Mouse (Mus musculus): ENCODE measurements at regions not wholly inside any gene's neighbourhood (a gene's known extent, or its start where the extent isn't known, plus 50 kb on each side); places are given as distances from the start of the nearest gene placed in this dataset.

DNA sequence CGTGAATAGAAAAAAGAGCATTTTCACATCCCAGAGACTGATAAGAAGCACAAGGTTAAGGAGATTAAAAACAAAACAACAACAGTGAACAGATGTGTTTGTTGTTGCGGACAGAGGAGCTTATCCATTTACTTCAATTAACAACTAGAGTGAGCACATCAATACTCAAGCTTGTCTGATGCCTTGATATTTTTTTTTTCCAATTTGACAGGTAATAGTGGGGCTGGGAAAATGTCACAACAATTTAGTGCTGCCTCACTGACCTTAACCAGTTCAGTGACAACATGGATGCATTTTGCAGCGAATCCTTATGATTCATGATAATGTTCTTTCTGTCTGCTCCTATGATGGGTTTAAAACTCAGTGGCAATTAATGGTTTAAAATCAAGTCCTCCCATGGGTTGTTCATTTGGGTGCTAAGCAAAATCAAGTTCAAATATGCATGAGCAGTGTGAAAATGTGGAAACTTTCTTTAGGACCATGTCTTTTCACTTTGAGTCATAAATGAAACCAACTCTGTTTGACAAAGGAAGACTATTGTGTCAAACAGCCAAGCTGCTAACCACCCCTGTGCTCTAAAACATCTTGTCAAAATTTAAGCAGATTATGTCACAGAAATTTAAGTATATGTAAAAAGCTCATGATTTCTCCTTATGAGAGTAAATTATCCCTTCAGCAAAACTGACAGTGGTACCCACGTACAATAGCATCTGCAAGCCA is 641.0 kb downstream of the Car8 start:
- peak; percentile 29 for ATAC-seq

DNA sequence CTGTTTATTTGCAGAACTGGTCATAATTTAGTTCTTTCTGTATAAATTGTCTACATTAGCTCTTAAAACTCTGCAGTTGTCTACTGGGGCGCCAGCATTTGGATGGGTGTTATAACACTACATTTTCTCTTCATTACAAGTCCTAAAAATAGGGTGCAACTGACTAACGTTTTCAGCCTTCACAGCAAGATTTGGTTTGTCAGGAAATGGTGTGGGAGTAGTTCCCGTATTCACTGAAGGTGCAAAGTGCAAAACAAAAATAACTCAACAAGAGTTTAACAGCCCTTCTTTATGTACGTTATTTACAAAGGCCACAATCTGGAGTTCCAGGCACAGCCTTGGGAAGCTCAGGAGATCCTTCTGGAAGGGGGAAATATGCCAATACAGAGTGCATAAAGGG is 642.7 kb downstream of the Car8 start:
- ATAC-seq: no peak

DNA sequence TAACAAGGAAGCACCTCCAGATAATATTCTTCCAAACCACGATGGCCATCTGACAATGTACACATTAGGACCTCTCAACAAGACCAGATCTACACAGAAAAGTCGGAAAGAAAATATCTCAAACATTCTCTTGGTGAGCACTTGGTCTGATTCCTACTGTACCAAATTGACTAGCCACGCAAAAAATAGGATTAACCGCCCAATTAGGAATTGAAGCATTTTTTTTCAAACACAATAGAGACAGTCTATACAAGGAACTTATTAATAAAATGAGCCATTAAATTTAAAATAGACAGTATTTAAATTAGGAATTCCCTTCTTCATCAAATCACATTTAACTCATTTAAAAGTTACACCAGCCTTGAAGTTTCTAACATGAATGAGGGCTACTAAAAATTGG is 655.0 kb downstream of the Car8 start:
- no peak for ATAC-seq

DNA sequence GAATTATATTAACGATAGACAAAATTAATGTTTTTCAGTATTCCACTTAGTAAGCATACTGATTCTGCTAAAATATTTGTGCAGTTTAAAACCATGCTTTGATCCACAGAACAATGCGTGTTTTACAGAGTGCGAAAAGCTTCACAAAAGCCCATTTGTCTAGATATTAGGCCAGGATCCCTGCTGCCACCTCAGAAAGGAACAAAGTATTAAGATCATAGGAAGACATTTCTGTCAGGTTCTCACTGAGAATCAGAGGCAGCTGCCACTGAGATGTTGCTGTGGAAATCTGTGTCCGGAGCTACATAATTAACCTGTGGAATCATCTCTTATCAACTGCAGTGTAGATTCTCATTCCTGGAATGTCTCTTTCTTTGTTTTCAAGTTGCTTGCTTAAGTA is 656.9 kb downstream of the Car8 start:
- no peak for ATAC-seq

DNA sequence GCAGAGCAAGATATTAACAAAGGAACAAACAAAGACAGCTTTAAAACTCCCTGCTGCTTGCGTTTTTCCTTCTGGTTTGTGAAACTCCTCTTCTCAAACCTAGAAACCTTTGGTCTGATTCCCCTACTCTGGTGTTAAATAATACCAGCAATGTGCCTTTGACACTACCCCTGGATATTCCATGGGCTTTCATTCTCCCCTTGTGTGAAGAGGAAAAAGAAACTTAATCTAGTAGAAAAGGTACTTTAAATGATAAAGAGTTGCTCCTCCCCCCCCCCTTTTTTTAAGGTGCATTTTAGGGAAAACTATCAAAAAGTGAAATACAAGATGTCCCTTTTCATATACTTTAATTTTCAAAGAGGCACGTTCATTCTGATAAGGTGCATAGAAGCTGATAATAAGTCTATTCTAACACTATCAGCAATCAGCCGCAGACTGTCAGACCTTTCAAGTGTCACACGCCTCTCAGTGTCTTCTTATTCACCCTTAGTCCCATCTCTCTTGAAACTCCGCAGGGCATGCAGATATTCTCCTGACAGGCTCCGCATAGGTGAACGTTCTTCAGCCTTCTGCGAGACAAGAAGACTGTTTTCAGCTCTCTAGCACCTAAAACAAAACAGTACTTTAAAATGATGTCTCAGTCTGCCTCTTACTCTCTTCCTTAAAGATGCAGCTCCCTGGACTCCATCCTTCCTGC is 657.5 kb downstream of the Car8 start:
- no peak for ATAC-seq

DNA sequence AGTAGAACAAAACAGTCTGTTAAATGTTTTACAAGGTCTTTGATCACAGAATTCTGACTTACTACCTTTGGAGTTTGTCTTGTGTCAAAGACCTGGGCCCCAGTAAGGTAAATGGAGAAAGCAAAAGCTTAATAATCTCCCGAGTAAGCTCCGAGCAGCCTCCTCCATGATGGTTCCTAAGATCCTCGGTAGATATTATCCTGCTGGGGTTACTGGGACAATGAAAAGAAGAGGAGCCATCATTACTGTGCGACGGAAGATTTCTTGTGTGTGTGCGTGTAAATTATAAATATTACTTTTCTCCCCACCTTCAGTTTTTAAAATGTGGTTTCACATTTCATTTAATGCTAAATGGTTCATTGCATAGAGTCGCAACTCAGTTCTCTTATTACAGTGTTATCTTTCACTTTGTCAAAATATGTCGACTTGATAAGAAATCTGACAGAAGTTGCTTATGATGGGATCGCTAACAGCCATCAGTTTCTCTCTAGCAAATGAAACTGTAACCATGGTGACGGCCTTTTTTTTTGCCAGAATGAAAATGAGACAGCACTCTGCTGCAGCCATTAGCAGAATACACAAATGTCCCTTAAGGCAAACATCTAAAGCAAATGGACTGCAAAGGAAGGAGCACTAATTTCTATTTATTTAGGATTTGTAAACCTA is 658.2 kb downstream of the Car8 start:
- peak; percentile 80 for ATAC-seq

DNA sequence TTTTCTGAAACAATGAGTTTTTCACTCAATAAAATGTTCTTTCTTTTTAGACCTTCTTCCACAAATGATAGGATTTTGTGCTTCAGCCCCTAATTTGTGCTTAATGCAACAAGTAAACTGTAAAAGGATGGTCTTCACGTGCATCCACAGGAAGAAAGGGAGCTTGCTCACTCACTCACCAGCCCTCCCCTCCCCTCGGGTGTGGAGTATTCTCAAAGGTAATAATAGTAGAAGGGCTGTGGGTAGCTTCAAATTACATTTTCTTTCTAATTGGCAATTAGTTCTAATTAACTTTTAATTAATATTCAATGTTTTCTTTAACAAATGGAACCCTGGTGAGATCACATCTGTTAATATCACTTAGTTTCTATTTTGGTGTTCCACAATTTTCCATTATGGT is 664.8 kb downstream of the Car8 start:
- ATAC-seq: no peak

DNA sequence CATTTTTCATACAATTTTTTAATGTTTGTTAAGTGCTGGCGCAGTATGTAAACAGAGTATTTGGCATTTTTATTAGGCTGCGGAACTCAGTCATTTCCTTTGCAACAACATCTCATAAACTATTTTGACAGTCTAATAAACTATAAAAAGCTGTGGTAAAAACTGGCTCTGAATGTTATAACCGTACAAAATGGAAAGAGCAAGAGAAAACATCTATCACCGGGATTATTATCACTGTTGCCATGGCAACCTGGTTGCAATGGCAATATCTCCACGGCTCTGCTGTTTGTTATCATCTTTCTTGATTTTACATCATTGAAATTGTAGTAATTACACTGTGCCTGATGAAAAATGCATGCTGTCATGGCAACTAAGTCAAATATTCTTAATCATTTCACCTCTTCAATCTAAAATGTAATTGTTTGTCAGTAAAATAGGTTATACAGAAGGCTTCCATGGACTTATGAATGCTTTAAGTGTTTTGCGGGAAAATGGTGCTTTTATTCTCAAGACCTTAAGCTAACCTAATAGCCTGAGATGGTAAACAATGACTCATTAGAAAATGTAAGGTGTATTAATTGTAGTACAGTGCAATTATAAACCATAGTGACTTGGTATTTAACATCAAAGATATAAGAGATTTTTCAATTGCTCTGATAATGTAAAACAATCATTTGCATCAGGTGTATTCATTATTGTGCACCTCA is 671.0 kb downstream of the Car8 start:
- ATAC-seq: no peak

DNA sequence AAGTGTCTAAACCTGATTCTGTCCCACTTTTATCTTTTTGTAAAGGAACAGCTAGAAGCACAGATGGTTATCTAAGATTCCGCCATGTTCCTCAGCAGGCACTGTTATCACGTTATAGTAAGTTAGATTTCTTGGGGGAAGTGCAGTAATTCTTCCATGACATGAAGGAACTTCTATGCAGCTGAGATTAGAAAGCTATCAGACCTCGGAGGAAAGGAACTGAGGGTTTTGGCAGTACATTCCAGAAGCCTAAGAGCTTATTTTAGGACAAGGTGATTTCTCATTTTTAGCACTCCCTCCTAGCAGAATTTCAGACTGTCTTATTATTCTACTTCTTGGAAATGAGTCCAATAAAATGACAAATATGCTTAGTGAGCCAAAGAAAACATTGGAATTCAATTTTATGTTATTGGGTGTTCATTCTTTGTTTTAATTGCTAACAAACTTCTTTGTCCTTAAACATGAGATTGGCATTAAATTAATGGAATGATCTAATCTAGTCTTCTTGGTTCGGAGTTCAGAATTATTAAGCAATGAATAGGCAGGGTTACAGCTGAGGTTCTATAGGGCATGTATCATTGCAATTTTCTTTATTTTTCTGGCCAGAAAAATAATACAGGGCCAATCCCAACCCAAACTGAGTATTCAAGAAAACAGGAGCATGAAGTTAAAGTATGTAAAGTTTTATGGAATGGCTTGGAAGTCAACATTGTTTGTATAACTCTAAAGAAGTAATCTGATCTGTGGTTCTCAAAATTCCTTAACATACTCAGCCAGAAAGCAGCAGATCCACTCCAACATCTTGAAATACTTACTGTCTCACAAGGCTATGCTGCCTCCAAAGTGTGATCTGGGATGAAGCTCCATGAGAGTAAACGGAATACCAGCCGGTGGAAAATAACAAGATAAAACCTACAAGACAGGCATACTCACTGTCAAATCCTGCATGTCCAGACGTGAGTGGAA is 678.7 kb downstream of the Car8 start:
- no peak for ATAC-seq

DNA sequence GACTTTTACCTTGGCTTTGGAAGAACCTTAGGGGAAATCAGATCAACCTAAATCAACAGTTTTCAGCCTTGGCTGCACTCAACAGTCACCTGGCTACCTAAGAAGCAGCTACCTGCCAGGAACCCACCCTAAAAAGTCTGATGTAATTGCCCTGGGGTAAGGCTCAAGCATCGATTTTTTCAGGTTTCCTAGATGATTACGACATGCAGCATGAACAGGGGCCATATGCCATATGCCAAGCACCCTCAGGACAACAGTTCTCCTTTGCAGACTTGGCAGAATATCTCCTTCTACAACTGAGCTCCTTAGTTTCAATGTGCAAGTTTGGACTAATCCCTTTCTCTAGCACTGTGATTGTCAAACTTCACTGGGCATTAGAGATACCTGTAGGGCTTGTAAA is 680.1 kb downstream of the Car8 start:
- no peak for ATAC-seq

DNA sequence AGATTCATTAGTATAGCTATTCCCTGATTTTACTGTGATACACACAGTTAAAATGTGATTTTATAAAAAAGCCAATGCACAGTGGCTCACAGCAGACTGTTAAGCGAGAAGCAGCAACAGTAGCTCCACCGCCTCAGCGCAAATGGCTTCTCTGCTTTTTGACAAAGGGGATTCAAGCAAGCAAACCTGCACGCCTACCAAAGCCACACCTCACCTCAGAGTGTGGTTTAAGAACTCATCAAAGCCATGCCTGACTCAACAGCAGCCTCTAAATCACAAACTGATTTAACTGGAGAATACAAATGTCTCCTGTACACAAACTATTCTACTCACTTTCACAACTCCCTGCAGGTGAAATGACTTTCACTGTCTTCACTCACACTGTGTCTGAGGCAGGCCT is 704.5 kb downstream of the Car8 start:
- no peak for ATAC-seq

DNA sequence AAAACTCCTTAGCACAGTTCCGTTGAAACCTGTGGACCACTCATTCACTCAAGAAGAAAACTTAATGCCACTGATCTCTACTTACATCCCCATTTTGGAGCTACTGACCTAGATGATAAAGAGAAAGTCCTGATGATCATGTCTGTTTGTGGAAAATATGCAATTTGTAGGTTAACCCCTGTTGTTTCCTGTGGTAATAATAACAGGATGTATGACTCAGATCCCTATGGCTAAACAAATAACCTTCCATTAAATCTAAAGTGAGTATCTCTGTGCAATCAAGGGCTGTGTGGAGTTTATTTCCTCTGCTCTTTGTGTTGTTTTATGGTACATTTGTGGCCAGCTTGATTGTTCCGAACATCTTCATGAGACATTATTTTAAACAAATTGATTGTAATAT is 711.1 kb downstream of the Car8 start:
- ATAC-seq: peak; percentile 23

DNA sequence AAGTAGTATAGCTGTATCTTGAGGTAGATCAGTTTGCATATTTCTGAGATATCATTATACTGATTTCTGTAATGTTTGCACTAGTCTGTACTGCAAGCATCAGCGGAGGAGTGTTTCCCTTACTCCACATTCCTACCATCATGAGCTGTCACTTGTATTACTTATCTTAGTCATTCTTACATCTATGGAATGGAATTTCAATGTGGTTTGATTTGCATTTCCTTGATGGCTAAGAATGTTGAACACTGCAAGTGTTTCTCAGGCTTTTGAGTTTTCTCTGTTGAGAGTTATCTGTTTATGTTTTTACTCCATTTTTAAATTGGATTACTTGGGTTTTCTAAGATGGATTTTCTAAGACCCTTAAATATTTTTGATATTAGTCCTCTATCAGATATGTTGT is 725.8 kb downstream of the Car8 start:
- no peak for ATAC-seq

DNA sequence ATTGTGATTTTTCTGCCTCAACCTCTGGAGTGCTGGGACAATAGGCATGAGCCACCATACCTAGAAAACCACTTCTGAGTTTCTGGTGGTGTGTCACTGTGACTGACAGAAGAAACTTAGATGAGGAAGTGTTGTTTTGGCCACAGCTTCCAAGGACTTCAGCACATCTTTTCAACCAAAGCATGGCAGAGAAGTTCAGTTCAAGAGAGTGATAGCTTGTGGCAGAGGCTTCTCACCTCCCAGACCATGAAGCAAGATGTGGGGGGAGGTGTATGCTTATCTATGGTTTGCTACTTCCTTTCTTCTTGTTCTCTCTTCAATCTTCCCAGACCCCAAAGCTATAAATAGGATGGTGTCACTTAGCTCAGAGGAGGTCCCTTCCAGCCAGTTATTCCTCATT is 753.3 kb downstream of the Car8 start:
- ATAC-seq: no peak

DNA sequence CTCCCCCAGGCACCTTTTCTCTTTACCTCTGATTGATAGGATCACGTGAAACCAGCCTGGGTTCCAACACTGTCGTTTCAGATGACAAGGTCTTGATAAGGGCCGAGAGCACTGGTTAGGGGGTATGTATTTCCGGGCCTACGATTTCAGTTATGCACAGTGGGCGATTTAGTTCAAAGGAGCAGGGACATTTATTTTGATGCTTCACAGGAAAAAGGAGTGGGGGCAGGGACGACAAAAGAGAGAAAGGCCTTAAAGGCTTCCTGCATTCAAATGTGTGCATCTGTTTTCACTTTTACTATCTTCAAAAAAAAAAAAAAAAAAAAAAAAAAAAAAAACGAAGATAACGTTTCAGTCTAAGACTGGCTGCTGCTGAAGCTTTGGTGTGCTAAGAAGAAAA is 783.7 kb downstream of the Car8 start:
- peak; percentile 86 for ATAC-seq

DNA sequence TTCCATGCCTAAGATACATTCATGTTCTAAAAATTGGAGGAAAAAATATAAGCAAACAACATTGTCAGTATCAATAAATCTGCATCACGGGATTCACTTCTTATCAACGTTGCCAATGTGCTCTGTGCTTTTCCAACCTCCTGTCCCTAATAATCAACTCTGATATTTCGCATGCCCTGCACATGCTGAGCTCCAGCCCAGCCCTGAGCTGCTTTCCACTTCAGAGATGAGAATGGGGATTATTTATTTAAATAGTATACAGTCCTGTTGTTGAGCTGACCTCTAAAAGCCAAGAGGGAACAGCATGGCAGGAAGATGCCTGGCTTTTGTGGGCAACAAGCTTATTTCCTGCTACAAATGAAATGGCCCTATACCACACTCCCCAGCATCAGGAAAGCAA is 786.2 kb downstream of the Car8 start:
- no peak for ATAC-seq

DNA sequence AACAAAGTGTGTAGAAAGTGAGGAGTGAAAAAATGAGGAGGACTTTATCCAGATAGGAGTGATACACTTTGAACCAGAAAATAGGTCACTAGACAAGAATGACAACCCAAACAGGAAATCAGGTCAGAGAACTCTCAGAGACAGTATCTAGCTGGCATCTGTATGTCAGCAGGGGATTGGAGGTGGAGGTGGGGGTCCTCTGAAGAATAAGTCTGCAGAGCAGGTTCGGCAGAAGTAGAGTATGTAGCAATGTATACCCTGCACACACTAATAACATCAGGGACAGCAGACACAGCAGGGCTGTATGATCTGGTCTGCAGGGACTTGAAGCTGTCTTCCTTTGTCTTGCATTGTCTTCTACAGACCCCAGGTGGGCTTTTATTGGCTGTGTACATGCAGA is 787.9 kb downstream of the Car8 start:
- no peak for ATAC-seq

DNA sequence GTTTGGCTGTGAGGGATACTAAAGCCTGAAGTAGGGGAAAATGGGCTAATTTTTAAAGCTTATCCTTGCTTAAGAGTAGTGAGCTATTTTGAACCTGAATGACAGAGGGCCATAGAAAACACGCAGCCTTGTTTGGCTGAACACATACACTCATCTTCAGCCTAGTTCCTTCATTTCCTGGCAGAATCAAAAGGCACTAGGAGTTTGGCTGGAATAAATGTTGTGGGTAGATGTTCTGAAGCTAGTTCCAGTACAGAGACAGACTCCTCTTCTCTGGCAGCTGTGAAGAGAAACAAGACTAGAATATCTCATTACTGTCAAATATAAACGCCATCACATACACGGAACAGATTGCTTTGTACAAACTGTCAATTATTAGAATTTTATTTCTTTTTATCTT is 809.5 kb downstream of the Car8 start:
- ATAC-seq: no peak

DNA sequence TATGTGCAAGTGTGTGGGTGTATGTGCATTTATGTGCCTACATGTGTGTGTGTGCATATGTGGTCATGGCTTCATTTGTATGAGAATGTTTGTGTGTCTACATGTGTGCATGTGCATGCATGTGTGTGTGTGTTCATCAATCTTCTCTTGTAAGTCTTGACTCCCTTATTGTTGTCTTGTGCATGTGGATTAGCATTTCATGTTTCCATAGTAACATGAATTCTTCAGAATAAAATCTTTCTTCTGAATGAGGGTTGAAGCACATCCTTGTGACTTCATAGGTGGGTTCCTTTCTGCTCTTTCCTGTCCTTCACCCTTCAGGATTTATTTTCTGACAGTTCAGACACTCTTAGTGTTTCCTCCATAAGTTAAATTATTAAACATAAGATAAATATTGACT is 814.8 kb downstream of the Car8 start:
- ATAC-seq: no peak

DNA sequence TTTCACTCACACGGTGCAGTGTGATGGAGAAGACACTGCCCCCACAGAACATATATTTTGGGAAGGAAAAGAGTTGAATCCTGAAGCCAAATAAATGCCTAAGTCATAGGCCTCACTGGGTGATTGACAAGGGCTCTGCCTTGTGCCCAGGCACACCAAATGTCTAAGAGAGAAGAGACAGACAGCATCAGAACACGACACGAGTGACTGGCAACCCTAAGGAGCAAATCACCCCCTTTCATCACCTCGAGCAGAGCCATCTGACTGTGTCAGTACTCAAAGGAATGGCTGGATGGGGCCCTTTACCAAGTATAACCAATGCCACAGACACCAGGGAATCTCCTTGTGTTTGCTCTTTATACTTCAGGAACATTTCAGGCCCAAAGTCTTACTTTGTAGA is 815.6 kb downstream of the Car8 start:
- ATAC-seq: no peak

DNA sequence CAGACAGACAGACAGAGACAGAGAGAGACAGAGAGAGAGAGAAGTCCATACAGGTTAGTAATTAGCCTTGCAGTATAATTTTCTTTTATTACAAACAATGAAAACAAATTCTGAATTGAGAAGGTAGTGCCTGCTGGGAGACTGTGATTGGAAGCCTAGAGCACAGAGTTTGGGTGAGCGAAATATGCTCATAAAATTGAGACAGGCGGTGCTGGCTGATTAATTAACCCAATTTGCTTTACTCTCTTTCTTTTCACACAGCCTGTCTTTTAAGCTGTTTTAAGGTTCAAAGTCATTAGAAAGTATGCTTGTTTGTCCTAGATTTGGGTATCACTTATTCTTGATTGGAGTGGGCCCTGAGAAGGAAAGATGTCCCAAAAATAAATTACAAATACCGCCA is 816.1 kb downstream of the Car8 start:
- no peak for ATAC-seq

DNA sequence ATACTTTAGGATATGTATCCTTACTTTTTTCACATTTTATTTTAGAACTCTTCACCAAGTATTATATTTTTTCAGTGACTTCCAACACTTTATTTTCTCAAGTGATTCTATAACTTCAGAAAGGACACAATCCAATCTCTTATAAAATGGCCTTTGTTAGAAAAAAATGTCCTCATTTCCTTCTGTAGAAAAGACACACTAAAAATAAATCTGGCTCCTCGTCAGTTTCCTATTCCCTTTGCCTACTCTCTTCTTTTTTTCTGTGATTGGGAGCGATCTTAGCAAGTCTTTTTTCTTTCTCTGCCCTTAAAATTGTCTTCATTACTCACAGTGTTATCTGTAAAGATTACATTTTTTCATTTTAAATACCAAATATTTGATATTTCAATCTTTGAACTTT is 824.5 kb downstream of the Car8 start:
- ATAC-seq: no peak
